Mouse (Mus musculus): ENCODE measurements at regions not wholly inside any gene's neighbourhood (a gene's known extent, or its start where the extent isn't known, plus 50 kb on each side); places are given as distances from the start of the nearest gene placed in this dataset.
"Not testable (repeated sequence)": the region's sequence is repeated elsewhere in the genome, so short reads cannot be mapped to it uniquely, and the experiment has no call there.

DNA sequence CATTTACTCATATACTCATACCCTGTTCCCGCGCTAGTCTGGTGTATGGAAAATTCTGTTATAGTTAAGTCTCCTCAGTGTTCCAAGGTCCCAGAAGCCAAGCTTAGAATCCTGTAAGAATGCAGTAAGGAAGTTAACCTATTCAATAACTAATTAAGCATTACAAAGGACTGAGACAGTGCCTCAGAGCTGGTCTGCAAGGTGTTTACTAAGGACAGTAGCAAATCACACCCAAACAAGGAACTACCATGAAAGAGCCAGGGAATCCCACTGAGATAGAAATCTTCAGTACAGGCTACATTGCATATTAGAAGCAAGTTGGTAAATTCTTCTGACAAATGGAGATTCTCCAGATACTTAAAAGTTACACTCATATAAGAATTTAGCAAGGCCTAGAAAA is 516.7 kb upstream of the Gm10131 start:
- DNase-seq (ENCODE audit: low read depth) = not testable (repeated sequence)

DNA sequence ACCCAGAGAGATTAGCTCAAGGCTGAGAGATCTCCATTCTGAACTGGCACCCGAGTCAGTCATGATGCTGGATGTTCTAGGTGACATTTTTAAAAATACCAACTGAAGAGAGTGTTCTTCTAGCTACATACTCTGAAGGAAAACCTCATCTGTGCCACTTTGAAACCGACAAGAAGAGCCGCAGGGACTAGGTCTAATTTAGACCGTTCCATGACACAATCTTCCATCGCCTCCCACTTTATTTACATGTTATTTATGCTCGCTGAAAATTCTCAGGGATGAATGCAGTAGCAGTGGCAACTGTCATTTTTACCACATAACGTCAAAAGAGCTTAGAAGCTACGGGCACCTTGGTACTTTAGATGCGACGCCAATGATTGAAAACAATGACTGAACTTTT is 514.1 kb upstream of the Gm10131 start:
- DNase-seq (ENCODE audit: low read depth) = no peak

DNA sequence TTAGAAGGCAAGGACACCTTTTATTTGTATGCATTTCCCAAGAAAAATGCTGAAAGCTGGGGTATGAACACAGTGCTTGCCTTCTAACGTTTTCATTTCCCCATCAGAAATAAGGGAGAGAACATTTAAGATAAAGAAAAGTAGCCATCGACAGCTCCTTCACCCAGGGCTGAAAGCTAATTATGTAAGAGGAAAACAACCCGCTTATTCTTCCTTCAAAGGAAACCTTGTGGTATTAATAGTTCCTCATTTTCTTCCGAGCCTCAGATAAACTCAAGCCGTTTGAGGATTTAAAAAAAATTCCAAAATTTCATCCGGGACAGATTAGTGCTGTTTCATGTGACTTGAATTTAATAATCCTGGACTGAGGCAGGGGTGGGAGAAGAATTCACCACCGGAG is 512.2 kb upstream of the Gm10131 start:
- DNase-seq (ENCODE audit: low read depth) = peak; percentile 53

- DNase-seq (ENCODE audit: low read depth) = peak; percentile 93
These were observed 510.9 kb upstream of the Gm10131 start for GRCm38 (mm10) chr8:34622177-34623114.

DNA sequence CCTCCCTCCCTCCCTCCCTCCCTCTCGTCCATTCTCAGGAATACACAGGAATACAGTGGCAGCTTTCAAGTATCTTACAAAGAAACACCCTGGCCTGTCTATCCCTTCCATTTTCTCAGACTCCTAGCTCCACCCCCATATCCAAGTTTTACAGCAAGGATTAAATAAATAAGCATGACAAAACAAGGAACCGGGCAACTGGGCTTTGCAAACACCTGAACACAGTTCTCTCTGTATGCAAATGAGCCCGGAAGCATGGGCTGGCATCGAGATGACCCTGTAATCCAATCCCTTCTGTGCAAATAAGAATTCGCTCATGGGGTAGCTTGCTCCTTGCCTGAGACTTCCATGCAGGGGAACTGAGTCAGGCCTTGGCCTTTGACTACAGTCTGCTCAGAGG is 506.5 kb upstream of the Gm10131 start:
- no peak for DNase-seq (ENCODE audit: low read depth)

DNA sequence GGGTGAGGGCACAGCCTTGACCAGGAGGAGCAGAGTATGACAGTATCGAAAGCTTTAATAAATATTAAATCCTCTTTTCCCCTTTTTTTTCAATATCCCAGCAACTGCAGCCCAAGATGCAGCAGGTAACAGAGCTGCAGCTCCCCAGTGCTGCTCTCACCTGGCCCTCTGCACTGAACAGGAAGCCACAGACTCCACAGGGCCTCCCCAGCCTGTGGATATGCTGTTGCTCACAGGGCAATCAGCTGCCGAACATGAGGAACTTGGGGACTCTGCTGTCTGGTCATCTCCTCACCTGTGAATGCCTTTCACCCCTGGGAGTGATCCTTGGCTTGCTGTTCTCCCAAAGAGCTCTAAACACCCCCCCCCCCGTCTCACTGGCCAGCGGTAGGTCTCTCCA is 503.4 kb upstream of the Gm10131 start:
- no peak for DNase-seq (ENCODE audit: low read depth)

DNA sequence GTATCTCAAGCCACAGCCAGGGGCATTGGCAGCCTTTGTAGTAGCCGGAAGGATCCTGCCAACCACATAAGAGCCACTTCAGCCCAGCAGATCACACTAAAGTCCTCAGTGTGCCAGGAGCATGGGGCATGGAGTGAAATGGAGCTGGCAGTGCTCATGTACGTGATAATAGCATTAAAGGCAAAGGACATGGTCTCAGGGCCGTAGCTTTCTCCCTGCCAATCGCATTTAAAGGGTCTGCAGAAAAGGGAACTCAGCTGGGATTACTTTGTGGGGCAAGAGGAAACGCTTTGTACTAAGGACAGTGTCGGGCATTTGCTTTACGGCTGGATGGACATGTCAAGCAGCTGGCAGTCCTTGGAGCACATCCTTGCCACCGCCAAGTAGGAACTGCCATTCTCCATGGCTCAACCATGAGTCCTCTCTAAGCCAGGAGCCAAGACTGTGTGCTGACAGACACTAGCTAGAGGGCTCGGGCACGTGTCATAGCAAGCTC is 502.5 kb upstream of the Gm10131 start:
- DNase-seq (ENCODE audit: low read depth) = no peak

- DNase-seq (ENCODE audit: low read depth) = no peak
These were observed 501.6 kb upstream of the Gm10131 start for GRCm38 (mm10) chr8:34613138-34613537.

DNA sequence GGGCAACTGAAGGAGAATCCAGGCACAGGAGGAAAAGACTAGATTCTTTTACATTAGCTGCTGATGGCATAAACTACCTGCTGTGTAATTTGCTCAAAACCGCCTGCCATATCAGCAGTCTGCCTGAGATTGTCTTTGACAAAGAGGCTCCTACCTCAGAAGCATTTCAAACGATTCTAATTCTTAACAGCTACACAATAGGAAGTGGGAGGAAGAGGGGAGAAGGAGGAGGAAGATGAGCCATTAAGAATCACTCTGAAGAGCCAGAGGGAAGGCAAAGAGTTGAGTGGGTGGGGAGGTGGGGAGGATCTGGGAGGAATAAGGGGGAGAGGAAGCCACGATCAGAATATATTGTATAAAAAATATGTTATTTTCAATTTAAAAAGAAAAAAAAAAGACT is 500.9 kb upstream of the Gm10131 start:
- DNase-seq (ENCODE audit: low read depth) = no peak

- DNase-seq (ENCODE audit: low read depth) = no peak
These were observed 498.6 kb upstream of the Gm10131 start for GRCm38 (mm10) chr8:34610186-34610585.

GRCm38 (mm10) chr8:34607426-34607825 is 495.9 kb upstream of the Gm10131 start:
- DNase-seq (ENCODE audit: low read depth) = no peak

GRCm38 (mm10) chr8:34605031-34605430 is 493.5 kb upstream of the Gm10131 start:
- DNase-seq (ENCODE audit: low read depth) = no peak

- no peak for DNase-seq (ENCODE audit: low read depth)
These were observed 493.0 kb upstream of the Gm10131 start for GRCm38 (mm10) chr8:34604581-34604980.

DNA sequence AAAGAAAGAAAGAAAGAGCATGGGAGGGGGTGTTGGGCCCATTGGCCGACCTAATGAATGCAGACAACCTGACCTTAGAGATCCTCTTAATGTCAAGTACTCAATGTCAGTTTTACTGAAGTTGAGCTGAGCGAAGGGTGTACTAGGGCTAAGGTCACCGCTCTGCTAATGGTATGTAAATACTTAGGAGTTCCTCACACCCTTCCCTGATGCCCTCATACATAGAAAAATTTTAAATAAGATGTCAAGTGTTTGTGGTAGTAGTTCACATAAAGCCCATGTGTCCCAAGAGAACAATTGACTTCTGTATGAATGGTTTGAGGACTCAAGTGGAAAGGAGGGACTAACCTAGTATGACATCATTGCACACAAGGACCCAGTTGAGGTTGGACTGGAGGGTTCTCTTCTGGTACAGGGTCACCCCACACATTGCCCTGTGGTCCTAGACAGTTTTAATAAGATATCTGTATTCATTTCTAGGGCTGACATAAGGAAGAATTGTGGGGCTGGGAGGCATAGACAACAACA is 490.0 kb upstream of the Gm10131 start:
- DNase-seq (ENCODE audit: low read depth) = no peak

- DNase-seq (ENCODE audit: low read depth) = peak; percentile 72
These were observed 489.3 kb upstream of the Gm10131 start for GRCm38 (mm10) chr8:34600880-34601279.

DNA sequence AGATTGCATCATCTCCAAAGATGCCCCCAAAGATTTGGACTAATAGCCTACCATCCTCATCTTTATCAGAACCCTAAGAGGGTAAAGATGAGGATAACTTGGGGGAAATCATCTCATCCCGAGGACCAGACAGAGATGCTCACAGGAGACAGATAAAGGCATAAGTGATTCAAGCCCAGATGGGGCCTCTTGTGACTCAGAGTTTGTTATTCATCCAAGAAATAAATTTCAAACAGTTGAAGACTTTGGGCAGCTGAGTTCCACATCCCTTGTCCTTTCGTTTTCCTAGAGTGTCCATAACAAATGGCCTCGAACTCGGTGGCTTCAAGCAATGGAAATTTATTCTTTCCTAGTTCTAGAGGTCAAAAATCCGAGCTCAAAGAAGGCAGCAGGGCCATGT is 485.1 kb upstream of the Gm10131 start:
- DNase-seq (ENCODE audit: low read depth) = no peak

DNA sequence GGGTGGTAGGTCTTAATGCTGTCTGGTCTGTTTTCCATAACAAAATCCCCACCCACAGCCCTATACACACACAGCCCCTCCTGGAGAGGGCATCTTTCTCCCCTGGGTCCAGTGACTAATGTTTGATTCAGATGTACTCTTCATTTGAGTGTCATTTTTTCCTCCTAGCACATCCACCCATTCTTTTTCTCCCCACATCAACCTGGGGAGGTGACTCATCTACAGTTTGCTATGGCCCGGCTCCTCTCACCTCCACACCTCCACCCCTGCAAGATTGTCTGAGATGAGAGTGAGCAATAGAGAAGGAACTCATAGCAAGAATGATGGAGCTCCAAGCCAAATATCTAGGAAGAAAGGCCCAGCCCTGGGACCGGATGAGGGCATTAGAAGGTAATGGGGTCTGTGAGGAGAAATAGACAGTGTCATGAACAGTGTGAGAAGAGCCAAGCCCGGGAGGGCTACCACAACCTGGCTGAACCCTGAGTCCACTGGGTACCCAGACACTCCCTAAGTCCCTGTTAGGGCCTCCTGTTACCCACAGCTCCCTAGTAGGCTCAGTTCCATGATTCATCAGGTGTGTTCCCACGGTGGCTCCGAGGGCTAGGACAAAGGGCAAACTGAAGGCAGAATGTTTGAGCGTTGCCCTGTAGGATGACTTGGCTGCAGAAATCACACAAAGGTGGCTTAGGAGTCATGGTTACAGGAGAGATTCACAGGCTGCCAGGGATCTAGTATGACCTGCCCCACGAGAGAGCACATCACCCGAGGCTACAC is 479.6 kb upstream of the Gm10131 start:
- no peak for DNase-seq (ENCODE audit: low read depth)

- DNase-seq (ENCODE audit: low read depth) = no peak
These were observed 466.5 kb upstream of the Gm10131 start for GRCm38 (mm10) chr8:34578043-34578442.

DNA sequence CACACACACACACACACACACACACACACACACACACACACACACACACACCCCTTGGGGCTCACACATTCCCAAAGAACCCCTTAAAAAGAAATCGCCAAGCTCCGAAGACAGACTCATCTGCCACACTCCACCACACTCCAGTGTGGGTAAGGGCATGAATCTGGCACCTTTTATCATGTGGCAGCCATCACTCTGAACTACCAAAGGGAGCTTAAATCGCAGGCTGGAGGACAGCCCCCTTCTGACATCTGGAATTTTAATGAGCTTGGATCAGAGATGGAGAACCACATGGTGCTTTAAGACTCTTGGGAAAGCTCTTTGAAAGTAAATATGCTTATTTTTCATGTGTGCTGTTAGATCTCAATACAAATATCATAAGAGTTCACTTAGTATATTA is 462.5 kb upstream of the Gm10131 start:
- no peak for DNase-seq (ENCODE audit: low read depth)

GRCm38 (mm10) chr8:34573007-34573881 is 461.7 kb upstream of the Gm10131 start:
- no peak for DNase-seq (ENCODE audit: low read depth)

- DNase-seq (ENCODE audit: low read depth) = no peak
These were observed 460.2 kb upstream of the Gm10131 start for GRCm38 (mm10) chr8:34571736-34572135.

DNA sequence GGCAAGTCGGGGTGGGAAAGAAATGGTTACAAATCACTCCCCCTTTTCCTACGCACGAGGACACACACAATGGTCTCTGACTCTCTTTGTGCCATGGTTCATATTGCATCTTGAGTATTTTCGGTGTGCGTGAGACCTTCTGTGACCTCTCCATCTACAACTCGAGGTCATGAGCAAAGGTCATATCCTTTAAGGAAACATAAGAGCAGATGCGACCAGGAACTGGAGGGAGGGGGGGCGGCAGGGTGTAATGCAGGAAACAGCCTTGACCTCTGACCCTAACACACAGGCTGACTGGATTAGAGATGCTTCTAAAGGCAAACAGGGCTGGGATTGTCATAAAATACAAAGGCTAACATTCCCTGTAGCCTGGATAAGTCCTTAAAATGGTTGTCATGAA is 450.7 kb upstream of the Gm10131 start:
- no peak for DNase-seq (ENCODE audit: low read depth)
